Mouse (Mus musculus) testis, adult 2 months (tissue): ENCODE measurements at regions not wholly inside any gene's neighbourhood (a gene's known extent, or its start where the extent isn't known, plus 50 kb on each side); places are given as distances from the start of the nearest gene placed in this dataset.
"Not testable (repeated sequence)": the region's sequence is repeated elsewhere in the genome, so short reads cannot be mapped to it uniquely, and the experiment has no call there.

Experiments
- H3K27ac ChIP-seq: fragments of 200-500 bp; 2 replicates; pipeline ENCODE4 v1.5.1; 2012; ENCODE audit warnings: low read depth, low read length; ENCODE audit not compliant: control insufficient read depth, insufficient read depth
- H3K27me3 ChIP-seq: fragments of 200-500 bp; 2 replicates; pipeline ENCODE4 v1.6.1; 2012; ENCODE audit warnings: mild to moderate bottlenecking, low read length, moderate library complexity; ENCODE audit not compliant: control insufficient read depth, insufficient read depth
- H3K36me3 ChIP-seq: fragments of 200-500 bp; 2 replicates; pipeline ENCODE4 v1.6.1; 2012; ENCODE audit warnings: mild to moderate bottlenecking, low read length; ENCODE audit not compliant: control insufficient read depth, insufficient read depth
- H3K4me1 ChIP-seq: fragments of 200-500 bp; 2 replicates; pipeline ENCODE4 v1.6.1; 2012; ENCODE audit warnings: low read length; ENCODE audit not compliant: control insufficient read depth, insufficient read depth
- H3K4me3 ChIP-seq: fragments of 200-500 bp; 2 replicates; pipeline ENCODE4 v1.5.1; 2012; ENCODE audit warnings: low read depth, mild to moderate bottlenecking, low read length, moderate library complexity, mixed read lengths; ENCODE audit not compliant: control insufficient read depth
- CTCF ChIP-seq: fragments of 200-500 bp; IDR thresholded peaks from 2 replicates; pipeline ENCODE4 v1.5.1; 2012; ENCODE audit warnings: low read depth, mild to moderate bottlenecking, inconsistent platforms, low read length, moderate library complexity; ENCODE audit not compliant: control insufficient read depth, insufficient read depth, insufficient replicate concordance
- POLR2A ChIP-seq: fragments of 200-500 bp; IDR thresholded peaks from 2 replicates; pipeline ENCODE4 v1.6.1; 2012; ENCODE audit warnings: low read depth, mild to moderate bottlenecking, inconsistent platforms, low read length, moderate library complexity; ENCODE audit not compliant: control insufficient read depth

GRCm38 (mm10) chr4:153157572-153157971, 325.0 kb downstream of the Ajap1 start:
- Histone ChIP-seq H3K4me3 (no peak overlapping the region), H3K36me3 (no peaks in the 10 kb centered on the region), H3K4me1 (no peaks in the 10 kb centered on the region; the same call in 1 of the 2 replicates), H3K27ac (no peak overlapping the region), H3K27me3 (no peaks in the 10 kb centered on the region)
- TF ChIP-seq POLR2A, result no peak
- TF ChIP-seq CTCF, result no peak; the same call in 1 of the 2 replicates

- not testable (repeated sequence) for H3K27ac ChIP-seq, H3K27me3 ChIP-seq, H3K36me3 ChIP-seq, H3K4me3 ChIP-seq, H3K4me1 ChIP-seq
Measured at GRCm38 (mm10) chr4:153152923-153153322, 329.7 kb downstream of the Ajap1 start.

- no peaks in the 10 kb centered on the region for H3K27me3 ChIP-seq
- H3K4me1 ChIP-seq, result peaks cover 5% of the 10 kb centered on the region
- no peak overlapping the region for H3K4me3 ChIP-seq
- H3K27ac ChIP-seq, result no peak overlapping the region
- H3K36me3 ChIP-seq, result no peaks in the 10 kb centered on the region
- TF ChIP-seq POLR2A, result no peak
- no peak for TF ChIP-seq CTCF
Measured at GRCm38 (mm10) chr4:153133147-153133546, 349.5 kb downstream of the Ajap1 start.

GRCm38 (mm10) chr4:153129345-153129744, 353.3 kb downstream of the Ajap1 start:
- Histone ChIP-seq H3K4me3 (peak overlapping the region; percentile 36), H3K36me3 (no peaks in the 10 kb centered on the region), H3K27me3 (no peaks in the 10 kb centered on the region), H3K27ac (no peak overlapping the region), H3K4me1 (peaks cover 6% of the 10 kb centered on the region)
- TF ChIP-seq POLR2A (no peak), CTCF (no peak)

GRCm38 (mm10) chr4:153128162-153128561, 354.4 kb downstream of the Ajap1 start:
- H3K27ac ChIP-seq, result no peak overlapping the region
- H3K36me3 ChIP-seq, result no peaks in the 10 kb centered on the region
- TF ChIP-seq CTCF, result no peak
- TF ChIP-seq POLR2A, result no peak
- H3K4me3 ChIP-seq, result peak overlapping the region; percentile 83
- peaks cover 6% of the 10 kb centered on the region for H3K4me1 ChIP-seq
- H3K27me3 ChIP-seq, result no peaks in the 10 kb centered on the region

GRCm38 (mm10) chr4:153120480-153120879, 362.1 kb downstream of the Ajap1 start:
- no peak for TF ChIP-seq CTCF
- no peak for TF ChIP-seq POLR2A

GRCm38 (mm10) chr4:153119647-153120102, 362.9 kb downstream of the Ajap1 start:
- H3K36me3 ChIP-seq, result no peaks in the 10 kb centered on the region
- H3K27ac ChIP-seq, result no peak overlapping the region
- no peak overlapping the region for H3K4me3 ChIP-seq
- H3K27me3 ChIP-seq, result no peaks in the 10 kb centered on the region
- TF ChIP-seq CTCF (no peak), POLR2A (no peak)
- no peaks in the 10 kb centered on the region for H3K4me1 ChIP-seq

More at GRCm38 (mm10) chr4:153120480-153120879, 362.1 kb downstream of the Ajap1 start:
- Histone ChIP-seq H3K4me3 (no peak overlapping the region), H3K4me1 (no peaks in the 10 kb centered on the region), H3K27ac (no peak overlapping the region), H3K27me3 (no peaks in the 10 kb centered on the region), H3K36me3 (no peaks in the 10 kb centered on the region)
